Mouse (Mus musculus) megakaryocyte, adult 5-6 weeks (primary cell): ENCODE measurements at regions not wholly inside any gene's neighbourhood (a gene's known extent, or its start where the extent isn't known, plus 50 kb on each side); places are given as distances from the start of the nearest gene placed in this dataset.

Experiments
- ATAC-seq: 2 replicates; pipeline ENCODE4 v1.8.0; 2016; ENCODE audit warnings: mild to moderate bottlenecking, inconsistent platforms; ENCODE audit not compliant: poor library complexity, severe bottlenecking

GRCm38 (mm10) chr13:6042495-6042894, 181.2 kb downstream of the Klf6 start:
- ATAC-seq = no peak

- ATAC-seq = peak; percentile 1; the same call in 1 of the 2 replicates
Observed at GRCm38 (mm10) chr13:6059515-6060228, 198.4 kb downstream of the Klf6 start.

DNA sequence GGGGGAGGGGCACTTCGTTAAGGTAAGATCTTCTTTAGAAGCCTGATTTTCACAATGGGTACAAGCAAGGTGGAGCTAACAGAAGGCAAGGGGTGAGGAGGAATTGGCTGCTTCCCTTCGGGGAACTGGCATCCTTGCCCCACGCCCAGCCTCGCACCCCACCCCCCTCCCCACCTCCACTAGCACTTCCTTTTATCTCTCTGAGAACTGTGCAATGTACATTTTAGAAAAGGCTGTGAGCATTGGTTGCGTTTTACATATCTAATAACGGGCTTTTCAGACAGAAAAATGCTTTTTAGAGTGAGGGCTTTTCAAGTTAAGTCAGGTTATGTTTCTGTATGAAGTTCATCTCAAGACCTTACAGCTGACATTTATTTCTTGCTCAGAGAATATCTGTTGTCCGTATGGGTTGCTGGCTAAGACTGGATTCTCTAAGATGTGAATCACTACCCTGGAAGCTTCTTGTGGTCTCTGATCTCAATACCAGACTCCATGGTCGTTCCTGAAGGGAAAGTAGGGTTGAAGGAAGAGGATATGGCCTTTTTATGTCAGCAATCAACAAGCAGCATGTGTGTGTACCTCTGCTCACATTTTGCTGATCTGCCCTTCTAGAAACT, 199.1 kb downstream of the Klf6 start:
- ATAC-seq = peak; percentile 95

DNA sequence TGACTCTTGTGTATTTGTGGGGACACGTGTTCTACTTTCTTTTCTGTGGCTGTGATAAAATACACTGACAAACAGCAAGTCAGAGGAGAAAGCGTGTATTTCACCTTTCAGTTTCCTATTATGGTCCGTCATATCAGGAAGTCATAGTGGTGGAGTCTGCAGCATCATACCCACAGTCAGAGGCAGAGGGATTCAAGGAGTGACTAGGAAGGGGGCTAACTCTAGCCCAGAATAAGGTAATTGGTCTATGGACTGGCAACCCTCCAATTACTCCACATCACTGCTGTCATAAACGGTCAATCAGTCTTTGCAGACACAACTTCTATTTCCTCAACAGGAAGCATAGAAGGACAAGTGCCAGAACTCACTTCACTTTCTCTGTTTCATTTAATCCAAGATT, 201.0 kb downstream of the Klf6 start:
- peak; percentile 53; the same call in 1 of the 2 replicates for ATAC-seq

DNA sequence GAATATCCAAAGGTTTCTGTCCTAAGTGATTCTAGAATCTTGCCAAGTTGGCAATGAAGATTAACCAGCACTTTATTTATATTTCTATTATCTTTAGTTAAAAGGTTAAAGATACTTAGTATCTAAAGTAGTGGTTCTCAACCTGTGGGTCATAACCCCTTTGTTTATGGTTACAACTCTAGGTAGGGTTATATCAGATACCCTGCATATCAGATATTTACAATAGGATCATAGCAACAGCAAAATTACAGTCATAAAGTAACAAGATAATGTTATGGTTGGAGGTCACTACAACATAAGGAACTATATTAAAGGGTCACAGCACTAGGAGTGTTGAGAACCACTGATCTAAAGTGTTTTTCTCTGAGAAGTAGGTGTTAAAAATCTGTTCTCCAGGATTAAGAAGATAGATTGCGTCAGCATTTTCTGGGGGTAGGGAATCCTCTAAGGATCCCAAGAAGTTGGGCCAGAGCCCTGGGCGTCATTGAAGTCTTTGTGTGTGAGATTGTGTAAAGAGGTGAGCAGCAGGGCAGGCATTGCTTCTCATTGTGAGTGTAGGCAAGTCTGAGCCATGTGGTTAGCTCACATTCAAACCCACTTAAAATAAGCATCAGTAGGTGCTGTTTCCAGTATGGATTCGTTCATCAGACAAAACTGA, 201.6 kb downstream of the Klf6 start:
- ATAC-seq = no peak

GRCm38 (mm10) chr13:6076978-6077825, 215.9 kb downstream of the Klf6 start:
- ATAC-seq = no peak

DNA sequence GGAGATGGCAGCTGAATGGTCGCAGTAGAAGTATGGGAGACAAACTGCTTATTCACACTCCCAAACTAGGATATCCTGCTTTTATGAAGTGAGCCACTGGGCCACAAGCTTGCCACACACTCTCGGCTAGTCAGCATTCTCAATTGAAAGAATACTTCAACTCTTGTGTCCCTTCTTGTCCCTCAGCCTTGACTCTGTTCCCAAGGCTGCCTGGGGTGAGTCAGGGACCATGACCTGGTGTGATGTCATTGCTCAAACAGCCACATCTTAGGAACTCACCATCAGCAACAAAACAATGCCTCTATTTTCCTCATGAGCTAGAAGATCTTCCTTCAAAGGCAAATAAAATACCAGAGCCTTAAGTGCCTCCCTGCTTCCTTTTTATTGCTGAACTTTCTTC, 224.6 kb downstream of the Klf6 start:
- no peak for ATAC-seq

- peak; percentile 67 for ATAC-seq
Observed at GRCm38 (mm10) chr13:6109018-6109657, 247.9 kb downstream of the Klf6 start.

- peak; percentile 97 for ATAC-seq
Observed at GRCm38 (mm10) chr13:6119703-6120102, 258.4 kb downstream of the Klf6 start.

DNA sequence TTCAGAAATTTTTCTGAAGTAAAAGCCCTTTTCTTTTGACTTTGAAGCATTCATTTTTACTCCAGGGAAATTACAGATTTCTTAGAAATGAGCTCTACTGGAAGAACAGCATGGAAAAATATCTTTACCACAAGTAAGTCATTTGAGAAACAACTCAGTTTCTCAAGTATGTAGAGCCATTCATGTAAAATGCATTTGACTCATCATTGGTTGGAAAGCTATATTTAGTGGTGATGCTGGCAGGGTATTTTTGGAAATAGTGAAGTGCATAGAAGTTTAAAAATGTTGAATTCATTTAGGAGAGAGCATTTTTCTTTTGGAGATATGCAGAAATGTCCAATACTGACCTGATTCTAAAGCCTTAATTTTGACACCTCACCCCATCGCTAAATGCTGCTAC, 266.0 kb downstream of the Klf6 start:
- no peak for ATAC-seq

DNA sequence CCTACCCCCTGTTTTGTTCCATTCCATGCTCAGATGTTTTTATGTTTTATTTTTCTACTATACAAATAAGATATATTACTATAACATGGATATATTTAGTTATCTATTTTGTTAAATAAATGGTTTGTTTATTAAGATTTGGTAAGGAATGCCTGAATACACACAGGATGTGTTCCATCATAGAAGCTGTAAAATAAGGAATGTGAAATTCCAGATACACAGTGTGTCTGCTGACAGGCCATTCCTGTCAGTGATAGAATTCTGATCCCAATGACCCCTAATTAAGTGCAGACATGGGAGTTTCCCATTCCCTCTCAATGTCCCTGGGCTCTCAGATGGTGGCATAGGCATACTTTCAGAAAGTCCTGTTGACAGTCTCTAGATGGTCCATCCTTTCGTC, 267.6 kb downstream of the Klf6 start:
- no peak for ATAC-seq

GRCm38 (mm10) chr13:6131363-6131762, 270.1 kb downstream of the Klf6 start:
- ATAC-seq = no peak

- ATAC-seq = no peak
Observed at GRCm38 (mm10) chr13:6137170-6137569, 275.9 kb downstream of the Klf6 start.

DNA sequence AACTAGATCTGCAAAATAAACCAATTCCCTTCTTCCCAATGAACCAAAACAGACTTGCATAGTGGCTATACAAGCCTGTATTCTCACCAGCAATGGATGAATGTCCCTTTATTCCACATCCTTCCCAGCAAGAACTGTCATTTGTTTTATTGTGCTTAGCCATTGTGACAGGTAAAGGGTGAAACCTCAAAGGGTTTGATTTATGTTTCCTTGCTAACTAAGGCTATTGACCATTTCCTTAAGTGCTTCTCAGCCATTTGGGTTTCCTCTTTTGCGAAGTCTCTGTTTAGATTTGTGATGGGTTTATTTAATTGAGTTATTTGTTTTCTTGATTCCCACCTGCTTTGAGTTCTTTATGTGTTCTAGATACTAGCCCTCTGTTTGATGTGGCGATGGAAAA, 281.5 kb downstream of the Klf6 start:
- ATAC-seq = no peak

GRCm38 (mm10) chr13:6153657-6154056, 292.4 kb downstream of the Klf6 start:
- peak; percentile 52 for ATAC-seq

- no peak for ATAC-seq
Observed at GRCm38 (mm10) chr13:6156191-6156590, 294.9 kb downstream of the Klf6 start.

GRCm38 (mm10) chr13:6157029-6157428, 295.7 kb downstream of the Klf6 start:
- ATAC-seq = no peak

DNA sequence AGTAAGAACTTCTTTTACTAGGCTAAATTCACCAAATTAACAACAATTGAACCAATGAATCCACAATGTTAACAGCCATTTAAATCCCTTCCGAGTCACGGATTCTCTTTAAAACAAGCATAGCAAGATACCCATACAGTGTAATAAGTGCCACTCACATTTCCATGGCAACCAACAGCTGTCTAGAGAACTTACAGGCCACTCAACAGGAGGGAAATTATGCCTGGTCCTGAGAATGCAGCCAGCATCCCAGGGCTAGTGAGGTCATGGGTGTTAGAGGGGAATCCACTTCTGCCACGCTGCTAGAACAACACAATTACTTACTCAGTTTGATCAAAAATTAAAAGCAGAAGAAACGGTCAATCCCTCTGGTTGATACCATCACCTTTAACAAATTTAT, 296.7 kb downstream of the Klf6 start:
- ATAC-seq = no peak

- ATAC-seq = no peak
Observed at GRCm38 (mm10) chr13:6159412-6159811, 298.1 kb downstream of the Klf6 start.

DNA sequence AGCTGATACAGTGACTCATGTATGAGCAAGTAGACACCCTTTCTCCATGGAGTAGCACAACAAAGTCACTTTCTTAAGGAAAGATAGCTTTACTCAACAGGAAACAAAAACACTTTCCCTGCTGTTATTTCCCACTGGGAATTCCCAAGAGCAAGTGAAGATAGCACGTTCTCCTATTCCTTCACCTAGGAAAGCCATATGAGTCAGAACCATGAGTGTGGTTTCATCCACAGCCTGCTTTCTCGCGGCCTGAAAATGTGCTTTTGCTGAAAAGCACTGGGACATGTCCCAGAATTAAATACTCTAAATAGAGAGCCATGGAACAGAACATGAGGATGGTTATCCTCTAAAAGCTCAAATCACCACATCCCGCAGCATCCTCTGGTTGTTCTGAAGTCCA, 304.6 kb downstream of the Klf6 start:
- no peak for ATAC-seq
